Mouse (Mus musculus) layer of hippocampus, adult 18-20 months (tissue): Measurements from ENCODE around the gene Cd47. TPM values are rescaled to one million over a fixed set of nuclear protein-coding genes. Genes with fewer than 3 reads are reported as not detected.

Experiments used
- DNase-seq, 2 experiments: peaks; one replicate each; pipeline ENCODE4 v3.0.0; 2022; ENCODE audit warnings: low spot score in 2 of 2
- total RNA-seq, 2 experiments: library from RNA; stranded (reverse); gene quantifications; 2 replicates each; pipeline ENCODE4 v1.2.3; 2021

The Cd47 gene
- total RNA-seq, 2 experiments from 2014 or later, result 218 to 219 TPM

DNA sequence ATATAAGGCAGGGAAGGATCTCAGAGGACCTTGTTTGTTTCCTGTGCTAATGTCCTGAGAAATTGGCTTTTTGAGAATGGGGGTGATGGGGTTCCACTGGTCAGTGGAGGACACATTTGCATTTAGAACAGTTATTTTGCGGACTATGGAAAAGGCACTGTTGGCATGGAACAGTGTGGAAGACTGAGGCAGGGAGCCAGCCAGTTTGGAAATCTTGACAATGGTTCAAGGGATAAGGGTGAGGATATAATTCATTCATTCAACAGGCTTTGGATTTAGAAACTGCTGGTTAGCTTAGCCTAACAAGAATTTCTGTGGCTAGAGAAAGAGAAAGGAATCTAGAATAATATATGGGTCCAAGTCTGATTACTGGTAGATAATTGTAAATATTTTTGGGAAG, 61.7 kb downstream of the Cd47 start:
- DNase-seq, result no peak

DNA sequence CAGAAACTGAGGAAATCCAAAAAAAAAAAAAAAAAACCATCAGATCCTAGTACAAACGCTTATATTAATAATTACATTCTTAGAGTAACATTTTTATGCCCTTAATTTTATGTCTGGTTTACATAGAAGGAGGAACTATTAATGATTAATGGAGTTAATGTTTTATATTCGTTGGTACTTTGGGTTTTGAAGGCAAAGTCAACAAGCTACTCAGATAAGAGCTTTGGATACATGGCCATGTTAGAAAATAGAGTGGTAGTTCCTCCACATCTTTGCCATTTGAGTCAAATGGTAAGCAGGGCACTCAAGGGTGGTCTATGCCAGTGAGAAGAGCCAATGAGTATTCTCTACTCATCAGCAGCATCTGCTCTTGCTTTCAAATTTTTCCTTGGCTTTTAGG, 66.3 kb downstream of the Cd47 start:
- no peak for DNase-seq

DNA sequence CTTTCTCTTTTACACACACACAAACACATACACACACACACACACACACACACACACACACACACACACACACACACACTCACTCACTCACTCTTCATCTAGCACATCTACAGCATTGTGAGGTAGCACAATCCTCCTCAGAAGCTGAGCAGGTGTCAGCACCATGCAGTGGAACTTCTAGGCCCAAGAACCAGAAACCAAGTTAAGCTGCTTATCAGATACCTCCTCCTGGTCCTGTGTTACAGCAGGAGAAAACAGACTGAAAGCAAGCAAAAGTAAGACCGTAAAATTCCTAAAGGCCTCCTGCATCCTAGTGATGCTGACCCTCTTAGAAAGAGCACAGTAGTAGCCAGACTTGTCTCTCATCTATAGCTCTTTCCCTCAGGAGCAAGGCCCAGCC, 67.9 kb downstream of the Cd47 start:
- no peak for DNase-seq

DNA sequence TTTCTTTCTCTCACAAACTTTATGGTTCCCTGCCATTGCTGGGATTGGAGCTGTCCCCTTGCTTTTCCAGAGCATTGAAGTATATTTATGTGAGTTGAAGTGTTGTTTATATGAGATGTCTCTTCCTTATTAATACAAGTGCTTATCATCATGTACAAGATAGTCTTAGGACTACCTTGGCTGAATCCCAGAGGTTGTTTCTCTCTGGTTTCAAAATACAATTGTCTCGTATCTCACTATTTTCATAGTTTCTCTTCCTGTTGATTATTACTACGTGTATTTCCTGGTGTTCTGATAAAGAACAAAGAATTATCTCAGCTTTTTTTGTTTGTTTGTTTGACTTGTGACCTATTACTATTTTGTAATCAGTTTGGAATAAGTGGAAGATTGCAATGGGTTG, 73.6 kb downstream of the Cd47 start:
- no peak for DNase-seq

DNA sequence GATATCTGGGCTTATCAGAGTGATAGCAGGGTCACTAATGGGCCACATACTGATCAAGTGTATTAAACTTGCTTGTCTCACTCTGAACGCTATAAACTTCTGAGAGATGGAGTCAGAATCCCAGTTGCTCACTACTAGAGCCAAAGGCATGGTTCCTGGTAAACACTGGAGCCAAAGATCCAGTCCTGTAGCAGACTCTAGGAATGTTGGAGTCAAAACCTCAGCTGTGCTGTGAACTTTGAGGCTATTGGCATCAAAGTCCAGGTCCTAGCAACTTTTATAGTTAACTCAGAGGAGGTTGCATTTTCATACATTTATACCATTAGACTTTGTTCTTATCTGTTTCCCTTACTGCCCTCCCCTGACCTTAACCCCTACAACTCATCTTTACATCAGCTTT, 74.2 kb downstream of the Cd47 start:
- DNase-seq, result no peak

DNA sequence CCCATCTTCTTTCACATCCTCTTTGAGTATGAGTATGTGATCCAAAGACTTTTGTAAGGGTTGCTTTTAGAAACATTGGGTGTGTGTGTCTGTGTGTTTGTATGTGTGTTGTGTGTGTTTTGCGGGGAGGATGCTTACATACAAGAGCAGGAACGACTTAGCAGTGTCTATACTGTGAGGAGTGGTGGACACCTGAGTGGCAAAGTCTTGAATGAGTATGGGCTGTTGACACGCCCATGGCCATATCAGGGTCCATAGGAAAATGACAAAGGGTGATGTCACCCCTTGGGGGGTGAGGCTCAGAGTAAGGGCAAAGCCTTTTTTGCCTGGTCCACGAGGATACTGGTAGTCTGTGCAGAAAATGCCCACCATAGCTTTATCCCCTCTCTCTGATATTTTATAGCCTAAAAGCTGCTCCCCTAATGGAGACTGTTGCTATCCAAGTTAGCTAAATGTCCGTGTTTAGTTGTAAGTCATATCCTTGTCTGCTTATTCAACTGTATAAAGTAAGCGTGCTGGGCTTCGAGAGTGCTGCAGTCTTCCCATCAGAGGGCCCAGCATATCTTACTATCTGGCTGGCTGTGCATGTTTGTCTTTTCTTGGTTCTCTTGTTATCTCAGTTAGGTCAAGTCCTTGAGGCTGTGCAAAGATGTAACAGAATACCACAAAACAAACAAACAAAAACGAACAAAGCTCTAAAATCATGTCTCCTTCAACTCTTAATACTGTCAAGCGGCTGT, 76.1 kb downstream of the Cd47 start:
- DNase-seq, result no peak

DNA sequence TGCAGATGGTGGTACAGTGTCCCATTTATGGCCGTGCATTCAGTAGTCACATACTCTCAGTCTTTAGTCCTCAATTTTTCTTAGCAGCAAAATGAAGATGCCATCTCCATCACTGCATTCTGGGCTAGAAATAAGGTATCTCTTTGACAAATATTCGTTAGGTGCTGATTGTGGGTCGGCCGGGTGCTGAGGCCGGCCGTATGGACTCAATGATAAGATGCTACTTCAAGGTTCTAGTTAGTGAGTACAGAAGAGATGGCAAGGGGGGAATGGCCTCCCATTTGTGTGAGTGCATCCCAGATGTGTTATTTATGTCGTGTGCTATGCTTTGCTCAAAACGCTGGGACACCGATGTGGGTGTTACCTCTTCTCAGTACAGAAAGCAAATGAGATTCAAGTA, 76.9 kb downstream of the Cd47 start:
- no peak for DNase-seq

DNA sequence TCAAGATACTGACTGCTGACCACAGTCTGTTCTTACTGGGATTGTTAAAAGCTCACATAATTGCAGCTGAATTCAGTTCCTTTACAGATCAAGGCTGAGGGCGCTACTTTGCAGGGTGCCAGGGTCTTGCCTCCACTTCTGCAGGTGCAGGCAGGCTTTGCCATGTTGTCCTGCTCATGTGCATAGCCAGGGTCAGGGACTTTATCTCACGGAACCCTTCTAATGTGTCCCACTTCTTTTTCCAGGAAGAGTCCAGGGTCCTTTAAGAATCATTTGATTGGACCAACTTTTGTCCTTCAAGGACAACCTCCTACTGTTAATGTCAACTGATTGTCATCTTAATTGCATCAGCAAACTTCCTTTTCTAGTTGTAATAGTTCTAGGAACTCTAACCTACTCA, 77.7 kb downstream of the Cd47 start:
- DNase-seq, result no peak

DNA sequence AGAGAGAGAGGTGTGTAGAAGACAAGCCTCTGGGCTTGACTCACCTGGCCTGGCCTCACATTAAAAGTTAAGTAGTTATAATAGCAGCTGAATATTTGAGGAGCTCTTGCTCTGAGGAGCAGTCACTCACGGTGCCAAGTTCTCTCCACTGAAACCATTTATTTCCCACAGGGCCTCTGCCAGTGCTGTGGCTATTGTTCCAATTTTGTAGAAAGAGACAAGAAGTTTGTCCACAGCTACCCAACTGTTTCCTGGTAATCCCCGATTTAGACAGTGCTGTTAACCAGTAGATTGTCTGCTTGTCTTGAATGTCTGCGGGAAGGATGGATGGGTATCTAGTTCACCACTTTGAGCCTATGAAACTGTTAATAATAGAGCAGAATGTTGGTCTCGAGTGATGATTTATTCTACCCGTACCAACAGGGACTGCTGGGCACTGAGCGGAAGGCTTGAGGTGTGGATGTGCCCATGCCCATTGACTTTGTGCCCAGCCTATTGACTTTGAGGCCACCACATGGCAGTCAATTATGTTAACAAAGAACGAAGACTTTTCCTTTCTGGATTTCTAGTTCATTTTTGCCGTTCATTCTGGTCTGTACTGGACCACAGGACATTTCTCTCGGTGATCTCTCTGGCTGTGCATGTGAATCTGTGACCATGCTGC, 86.2 kb downstream of the Cd47 start:
- no peak for DNase-seq

DNA sequence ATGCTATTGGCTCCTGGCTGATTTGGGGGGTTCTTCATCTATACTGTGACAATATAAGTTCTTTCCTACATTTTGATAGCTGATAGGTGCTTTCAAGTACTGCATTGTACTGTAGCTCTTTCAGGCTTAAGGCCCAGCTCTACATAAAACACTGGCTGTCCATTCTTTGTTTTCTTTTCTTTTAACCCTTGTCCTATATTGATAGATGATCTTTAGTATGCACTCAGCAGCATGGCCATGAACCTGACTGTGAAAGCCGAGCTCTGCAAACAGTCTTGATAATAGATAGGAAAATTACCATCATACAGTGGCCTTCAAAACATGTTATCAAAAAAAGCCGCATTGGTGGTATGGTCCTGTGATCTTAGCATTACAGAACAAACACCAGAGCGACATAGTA, 87.0 kb downstream of the Cd47 start:
- no peak for DNase-seq

DNA sequence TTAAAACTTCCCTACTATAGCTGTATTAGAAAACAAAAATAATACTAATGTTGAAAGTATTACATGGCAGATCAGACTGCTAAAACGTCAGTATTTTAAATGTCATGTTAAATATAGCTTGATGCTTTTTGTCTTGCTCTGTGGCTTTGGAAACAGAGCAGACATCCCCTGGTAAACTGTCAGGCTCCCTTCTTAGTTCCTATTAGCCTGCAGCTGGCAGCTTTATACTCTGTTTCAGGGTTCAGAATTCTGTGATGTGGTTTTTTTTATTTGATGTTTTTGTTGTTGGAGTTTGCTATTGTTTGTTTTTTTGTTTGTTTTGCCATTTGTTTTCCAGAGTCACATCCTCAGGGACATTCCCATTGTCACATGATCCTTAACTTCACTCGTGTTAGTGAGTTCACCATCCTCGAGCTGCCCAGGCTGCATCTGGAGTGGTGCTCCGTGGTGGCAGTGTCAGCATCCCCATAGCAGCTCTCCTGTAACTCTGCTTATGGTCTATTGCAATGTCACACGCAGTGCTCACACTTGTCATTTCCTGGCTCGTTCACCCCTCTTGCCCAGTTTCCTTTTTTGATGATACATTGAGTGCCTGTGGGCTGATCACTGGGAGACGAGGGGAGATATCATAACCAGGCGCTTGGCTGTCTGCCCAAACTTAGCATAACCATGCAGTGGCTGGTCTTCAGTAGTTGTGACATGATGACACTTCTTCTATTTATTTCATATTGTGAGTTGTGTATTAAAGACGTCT, 87.7 kb downstream of the Cd47 start:
- no peak for DNase-seq

DNA sequence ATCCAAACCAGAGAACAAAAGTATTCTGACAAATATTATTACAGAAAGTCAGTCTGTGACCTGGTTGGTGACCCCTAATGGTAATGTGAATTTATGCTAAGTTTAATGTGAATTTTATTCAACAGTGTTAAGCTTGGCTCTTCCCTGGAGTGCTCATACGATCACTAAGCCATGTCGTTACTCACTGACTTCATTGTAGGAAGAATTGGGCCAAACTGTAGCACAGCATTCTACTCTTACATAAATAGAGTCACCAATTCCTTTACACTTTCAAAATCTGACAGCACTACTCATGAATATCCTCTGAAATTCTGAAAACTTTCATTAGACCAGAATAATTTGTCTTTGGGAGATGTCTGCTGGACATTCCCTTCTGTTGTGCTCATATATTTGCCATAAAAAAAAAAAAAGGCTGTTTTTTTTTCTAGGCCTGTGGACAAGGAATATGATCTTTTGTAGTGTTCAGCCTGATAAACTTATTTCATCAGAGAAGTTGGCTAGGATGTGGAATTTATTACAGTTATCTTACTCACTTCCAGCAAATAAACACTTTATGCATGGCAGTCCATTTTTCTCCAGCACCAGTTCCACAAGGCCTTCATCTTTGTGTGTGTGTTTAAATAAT, 88.8 kb downstream of the Cd47 start:
- no peak for DNase-seq

DNA sequence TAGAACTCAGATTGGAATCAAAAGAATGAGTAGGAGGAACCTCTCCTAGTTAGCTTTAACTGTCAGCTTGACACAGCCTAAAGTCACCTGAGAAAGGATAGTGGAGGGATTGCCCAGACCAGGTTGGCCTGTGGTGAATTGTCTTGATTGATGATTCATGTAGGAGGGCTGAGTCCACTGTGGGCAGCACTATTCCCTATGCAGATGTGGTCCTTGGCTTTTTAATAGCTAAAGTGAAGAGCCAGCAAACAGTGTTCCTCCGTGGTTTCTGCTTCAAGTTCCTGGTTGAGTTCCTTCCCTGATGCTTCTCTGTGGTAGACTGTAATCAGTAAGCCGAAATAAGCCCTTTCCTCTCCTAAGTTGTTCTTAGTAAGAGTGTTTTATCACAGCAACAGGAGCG, 91.9 kb downstream of the Cd47 start:
- DNase-seq, result no peak

DNA sequence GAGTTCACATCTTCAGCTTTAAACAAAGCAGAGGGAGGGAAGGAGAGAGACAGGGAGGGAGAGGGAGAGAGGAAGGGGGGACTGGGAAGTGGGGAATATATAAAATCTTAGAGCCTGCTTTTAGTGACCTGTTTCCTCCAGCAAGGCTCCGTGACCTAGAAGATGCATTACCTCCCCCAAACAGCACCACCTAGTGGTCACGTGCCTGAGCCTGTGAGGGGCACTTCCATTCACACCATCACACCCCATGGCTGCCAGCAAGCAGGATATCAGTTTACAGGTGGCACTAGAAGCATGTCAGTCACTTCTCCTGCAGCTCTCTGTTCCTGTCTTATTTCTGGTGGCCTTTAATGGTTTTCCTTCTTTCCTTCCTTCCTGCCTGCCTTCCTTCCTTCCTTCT, 92.6 kb downstream of the Cd47 start:
- no peak for DNase-seq

DNA sequence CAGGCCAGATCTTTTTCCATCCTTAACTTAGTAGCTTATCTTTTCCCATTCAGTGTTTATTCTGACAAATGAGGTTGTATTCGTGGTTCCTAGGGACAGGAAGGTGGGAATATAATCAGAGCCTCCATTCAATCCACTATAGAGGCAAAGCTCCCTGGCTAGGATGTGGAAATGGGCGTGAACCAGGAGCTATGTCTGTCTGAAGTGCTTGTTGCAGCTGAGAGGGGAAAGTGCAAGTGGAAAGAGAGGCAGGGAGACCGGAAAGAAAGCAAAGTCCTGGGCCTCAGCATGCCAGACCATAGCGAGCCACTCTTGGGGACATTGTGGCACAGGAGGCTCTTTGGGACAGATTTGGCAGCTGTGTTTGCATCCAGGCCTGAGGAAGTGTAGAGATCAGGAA, 94.3 kb downstream of the Cd47 start:
- no peak for DNase-seq

DNA sequence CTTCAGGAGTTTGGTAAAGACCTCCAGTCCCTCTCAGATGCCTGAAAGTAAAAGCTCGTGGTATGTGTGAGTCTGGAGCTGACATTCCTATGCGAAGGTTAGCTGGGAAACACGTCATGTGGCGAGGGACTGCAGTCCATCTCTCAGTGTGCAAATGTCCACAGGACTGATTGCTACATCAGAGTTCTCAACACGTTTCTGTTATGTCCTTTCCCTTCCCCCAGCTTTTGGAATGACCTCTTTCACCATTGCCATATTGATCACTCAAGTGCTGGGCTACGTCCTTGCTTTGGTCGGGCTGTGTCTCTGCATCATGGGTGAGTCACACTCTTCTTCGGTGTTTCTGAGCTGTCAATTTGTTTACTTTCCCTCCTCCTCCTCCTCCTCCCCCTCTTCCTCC, 95.8 kb downstream of the Cd47 start:
- no peak for DNase-seq

DNA sequence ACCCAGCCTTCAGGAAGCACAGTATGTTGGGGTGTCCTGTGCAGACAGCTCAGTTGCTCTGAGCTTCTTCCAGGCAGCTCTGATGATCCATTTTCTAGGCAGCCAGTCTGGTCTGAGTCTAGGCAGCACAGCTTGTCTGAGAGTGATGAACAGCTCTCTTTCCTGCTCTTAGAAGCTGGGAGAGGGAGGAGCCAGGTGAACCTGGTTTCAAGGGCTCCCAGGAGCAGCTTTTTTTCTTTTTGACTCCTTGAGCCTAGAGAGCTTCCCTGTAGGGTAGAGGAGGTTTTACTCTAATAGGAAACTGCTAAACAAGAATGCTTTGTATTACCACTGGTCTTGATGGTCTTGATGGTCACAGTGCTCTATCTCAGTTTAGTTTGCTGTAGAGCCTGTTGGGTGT, 101.1 kb downstream of the Cd47 start:
- DNase-seq, result no peak

DNA sequence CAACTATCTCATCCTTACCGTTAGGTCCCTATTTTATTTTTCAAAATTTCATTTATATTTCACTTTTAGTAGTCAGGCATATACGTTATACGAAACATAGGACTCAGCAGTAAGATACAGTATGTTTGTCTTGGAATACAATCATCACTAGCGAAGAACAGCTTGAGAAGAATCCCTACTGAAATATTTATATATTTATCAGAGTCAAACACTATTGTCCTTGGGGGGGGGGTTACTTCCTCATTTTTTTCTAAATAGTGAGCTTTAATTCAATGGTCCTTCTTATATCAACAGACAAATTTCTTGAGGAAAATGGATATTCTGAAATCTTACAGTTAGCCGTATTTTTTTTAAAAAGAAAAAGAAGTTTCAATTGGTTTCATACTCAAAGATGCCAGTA, 101.8 kb downstream of the Cd47 start:
- no peak for DNase-seq

DNA sequence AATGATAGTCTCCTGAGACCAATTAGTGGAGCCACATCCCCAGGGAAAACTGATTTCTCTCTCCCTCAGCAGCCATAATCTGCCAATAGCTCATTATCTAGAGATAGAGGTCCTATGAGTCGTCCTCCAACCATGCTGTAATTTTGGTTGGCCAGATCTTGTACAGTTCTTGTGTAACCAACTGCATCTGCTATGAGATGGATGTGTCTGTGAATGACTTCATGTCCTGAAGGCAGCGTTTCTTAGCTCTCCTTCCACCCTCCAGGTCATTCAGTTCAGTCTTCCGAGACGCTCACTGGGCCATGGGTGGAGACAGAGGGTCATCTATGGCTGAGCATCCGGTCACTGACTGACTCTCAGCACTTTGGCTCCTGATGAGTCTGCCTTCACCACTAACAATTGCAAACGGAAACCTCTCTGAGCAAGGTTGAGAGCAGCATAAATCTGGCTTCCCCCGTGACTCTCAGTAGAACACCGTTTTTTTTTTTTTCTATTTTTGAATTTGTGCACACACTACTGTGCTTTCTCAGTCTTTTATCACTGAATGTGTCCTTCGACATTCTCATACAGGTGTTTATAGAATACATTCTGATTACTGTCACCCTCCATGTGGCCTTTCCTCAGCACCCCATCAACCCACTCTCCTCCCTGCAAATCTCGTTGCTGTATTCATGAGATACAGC, 104.1 kb downstream of the Cd47 start:
- DNase-seq, result no peak

DNA sequence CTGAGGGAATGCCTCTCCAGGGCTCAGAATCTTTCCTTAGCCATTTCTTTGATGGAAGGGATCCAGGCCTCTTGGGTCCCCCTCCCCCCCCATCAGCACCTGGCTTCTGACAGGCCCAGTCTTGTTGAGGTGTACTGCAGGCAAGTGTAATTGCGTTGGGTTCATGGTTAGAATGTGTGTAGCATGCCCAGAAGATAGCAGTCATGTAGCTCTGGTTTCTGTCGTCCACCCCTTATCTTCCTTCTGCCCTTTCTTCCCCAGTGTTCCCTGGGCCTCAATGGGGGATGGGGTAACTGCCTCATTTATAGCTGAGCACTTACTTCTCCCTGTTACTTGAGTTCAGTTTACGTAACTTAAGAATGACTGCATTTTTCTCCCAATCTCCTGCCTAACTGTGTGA, 104.7 kb downstream of the Cd47 start:
- DNase-seq, result no peak

DNA sequence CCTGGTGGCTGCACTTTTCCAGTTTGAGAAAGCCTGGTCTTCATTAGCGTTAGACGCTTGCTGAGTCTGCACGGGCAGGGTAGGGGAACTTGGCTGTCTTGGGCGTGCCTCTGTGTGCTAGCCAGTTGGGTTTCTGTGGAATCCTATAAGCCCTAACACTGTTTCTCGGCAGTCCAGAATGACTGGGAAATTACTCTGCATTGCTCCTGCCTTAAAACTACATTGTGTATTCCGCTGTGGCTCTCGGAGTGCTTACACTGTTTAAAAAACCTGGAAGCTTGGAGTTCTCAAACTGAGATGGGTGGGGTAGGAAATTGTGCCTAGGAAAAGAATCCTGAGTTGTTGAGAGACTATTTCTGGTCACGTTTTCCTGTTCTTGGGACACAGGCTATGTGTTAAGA, 105.3 kb downstream of the Cd47 start:
- no peak for DNase-seq

DNA sequence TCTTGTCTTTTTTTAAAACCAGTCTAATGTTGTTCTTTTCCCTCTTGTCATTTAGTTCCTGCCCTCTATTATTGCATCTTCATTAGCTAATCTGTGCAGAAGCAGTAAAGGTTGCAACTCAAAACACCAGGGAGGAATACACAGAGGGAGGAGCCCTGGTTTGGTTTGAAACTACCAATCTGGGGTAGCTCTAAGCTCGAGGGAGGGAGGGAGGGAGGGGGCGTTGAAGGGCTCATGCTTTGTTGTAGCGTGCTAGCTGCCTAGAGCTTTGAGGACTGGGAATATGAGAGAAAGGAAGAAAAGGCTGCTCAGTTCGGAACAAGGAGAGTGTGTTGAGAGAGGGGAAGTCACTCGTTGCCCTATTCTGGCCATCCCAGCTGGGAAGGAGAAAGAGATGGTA, 105.7 kb downstream of the Cd47 start:
- DNase-seq, result no peak
